Mouse (Mus musculus): ENCODE measurements around the gene Tapt1. TPM values are rescaled to one million over a fixed set of nuclear protein-coding genes. Genes with fewer than 3 reads are reported as not detected.

Gene Tapt1
- polyA plus RNA-seq, 1 experiment from 2014 or later = 35.7 TPM

DNA sequence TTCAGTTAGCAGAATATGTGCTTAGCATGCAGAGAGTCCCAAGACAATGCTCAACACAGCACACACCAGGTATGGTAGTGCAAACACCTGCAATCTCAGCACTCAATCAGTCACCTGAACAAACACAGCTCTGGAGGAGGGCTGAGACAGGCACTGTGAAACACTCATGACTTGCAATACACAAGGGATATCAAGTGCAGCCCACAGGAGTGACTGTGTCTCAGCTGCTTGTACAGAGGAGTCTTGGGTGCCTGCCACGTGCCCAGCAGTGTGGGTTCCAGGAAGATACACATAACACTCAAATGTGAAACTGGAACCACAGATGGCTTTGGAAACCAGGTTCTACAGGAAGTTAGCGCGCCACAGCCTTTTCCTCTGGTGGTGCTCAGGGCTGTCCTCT, 44.8 kb downstream of the Tapt1 start:
- no peaks in the 10 kb centered on the region for H3K4me1 ChIP-seq (replicated peaks; ENCODE audit: control insufficient read depth, insufficient read depth, low read length)
- no peak overlapping the region for H3K27ac ChIP-seq
- H3K4me3 ChIP-seq (replicated peaks; ENCODE audit: low read length) = no peak overlapping the region
- no peaks in the 10 kb centered on the region for H3K27me3 ChIP-seq (ENCODE audit: control insufficient read depth, insufficient read depth, low read length)
- WGBS = 95% methylated on average over 3 of the region's 3 CpGs
- H3K9ac ChIP-seq = no peak overlapping the region
- no peak overlapping the region for H3K4me2 ChIP-seq (replicated peaks)
- peaks cover 79% of the 10 kb centered on the region for H3K36me3 ChIP-seq (replicated peaks; ENCODE audit: control insufficient read depth, insufficient read depth)
- no peaks in the 10 kb centered on the region for H3K9me3 ChIP-seq (ENCODE audit: control insufficient read depth, low read length)
- no peak for ATAC-seq (ENCODE audit: low FRiP score)
- DNase-seq (ENCODE audit: low spot score) = no peak

DNA sequence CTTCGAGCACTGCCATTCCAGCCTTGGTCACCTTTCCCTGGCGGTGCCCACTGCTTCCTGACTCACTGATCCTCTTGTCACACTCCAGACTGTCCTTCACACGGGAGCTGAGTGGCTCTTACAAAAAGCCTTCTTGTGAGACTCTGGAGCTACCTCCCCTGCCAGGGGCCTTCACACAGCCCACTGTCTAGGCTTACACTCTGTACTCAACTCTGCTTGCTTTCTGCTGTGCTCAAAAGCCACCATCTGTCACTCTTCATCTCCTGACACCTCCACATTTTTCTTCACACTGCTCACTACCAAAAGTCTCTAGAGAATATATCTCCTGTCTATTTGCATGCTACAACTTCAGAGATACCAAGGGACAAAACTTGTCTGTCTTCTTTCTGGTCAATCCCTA, 46.0 kb downstream of the Tapt1 start:
- Histone ChIP-seq H3K27ac (no peak overlapping the region), H3K9me3 (ENCODE audit: control insufficient read depth, low read length) (no peaks in the 10 kb centered on the region), H3K4me3 (replicated peaks; ENCODE audit: low read length) (no peak overlapping the region), H3K27me3 (ENCODE audit: control insufficient read depth, insufficient read depth, low read length) (no peaks in the 10 kb centered on the region), H3K9ac (no peak overlapping the region), H3K4me2 (replicated peaks) (no peak overlapping the region), H3K36me3 (replicated peaks; ENCODE audit: control insufficient read depth, insufficient read depth) (peaks cover 81% of the 10 kb centered on the region), H3K4me1 (replicated peaks; ENCODE audit: control insufficient read depth, insufficient read depth, low read length) (no peaks in the 10 kb centered on the region)
- no peak for ATAC-seq (ENCODE audit: low FRiP score)
- WGBS = 82% methylated on average over 3 of the region's 3 CpGs
- DNase-seq (ENCODE audit: low spot score) = no peak

DNA sequence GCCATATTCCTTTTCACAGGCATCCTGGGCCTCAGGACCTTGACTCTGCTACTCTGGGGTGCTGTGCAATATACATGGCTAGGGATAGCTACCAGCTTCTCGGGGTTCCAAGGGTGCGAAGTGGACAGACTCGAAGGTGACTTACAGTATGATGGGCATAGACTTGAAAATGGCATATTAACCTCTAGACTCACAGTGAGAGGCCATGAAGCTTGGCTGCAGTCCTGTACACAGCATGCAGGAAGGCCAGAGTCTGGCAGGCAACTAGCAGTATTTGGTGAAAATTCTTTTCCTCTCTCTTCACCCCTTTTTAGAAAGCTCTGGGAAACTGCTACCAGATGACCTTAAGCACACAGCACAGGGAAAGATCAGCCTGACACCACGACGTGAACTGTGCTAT, 52.4 kb downstream of the Tapt1 start:
- H3K27me3 ChIP-seq (ENCODE audit: control insufficient read depth, insufficient read depth, low read length) = no peaks in the 10 kb centered on the region
- no peak for ATAC-seq (ENCODE audit: low FRiP score)
- no peak overlapping the region for H3K27ac ChIP-seq
- no peak overlapping the region for H3K4me3 ChIP-seq (replicated peaks; ENCODE audit: low read length)
- 92% methylated on average over 5 of the region's 5 CpGs for WGBS
- H3K36me3 ChIP-seq (replicated peaks; ENCODE audit: control insufficient read depth, insufficient read depth) = peaks cover 52% of the 10 kb centered on the region
- no peaks in the 10 kb centered on the region for H3K9me3 ChIP-seq (ENCODE audit: control insufficient read depth, low read length)
- no peak overlapping the region for H3K4me2 ChIP-seq (replicated peaks)
- H3K4me1 ChIP-seq (replicated peaks; ENCODE audit: control insufficient read depth, insufficient read depth, low read length) = no peaks in the 10 kb centered on the region
- no peak overlapping the region for H3K9ac ChIP-seq
- DNase-seq (ENCODE audit: low spot score) = no peak

DNA sequence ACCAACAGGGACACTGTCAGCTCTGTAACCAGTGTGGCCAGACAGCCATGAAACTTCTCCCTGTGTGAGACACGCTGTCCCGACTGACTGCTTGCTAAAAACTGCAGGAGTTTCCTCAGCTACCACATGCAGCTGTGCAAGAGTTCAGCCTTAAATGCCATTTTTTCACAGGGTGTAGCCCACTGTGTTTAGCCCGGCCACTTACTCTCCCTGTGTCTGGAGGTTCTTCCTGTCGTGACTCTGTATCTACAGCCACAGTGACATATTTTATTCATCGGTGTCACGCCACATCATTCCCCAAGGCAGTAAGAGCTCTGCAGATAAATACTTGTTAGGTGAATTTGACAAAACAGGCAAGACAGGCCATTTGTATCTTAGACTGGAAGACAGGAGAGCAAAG, 59.6 kb downstream of the Tapt1 start:
- no peak overlapping the region for H3K9ac ChIP-seq
- no peak overlapping the region for H3K27ac ChIP-seq
- WGBS = 79% methylated on average over 6 of the region's 6 CpGs
- H3K27me3 ChIP-seq (ENCODE audit: control insufficient read depth, insufficient read depth, low read length) = no peaks in the 10 kb centered on the region
- no peaks in the 10 kb centered on the region for H3K9me3 ChIP-seq (ENCODE audit: control insufficient read depth, low read length)
- ATAC-seq (ENCODE audit: low FRiP score) (no peak), DNase-seq (ENCODE audit: low spot score) (no peak)
- H3K4me1 ChIP-seq (replicated peaks; ENCODE audit: control insufficient read depth, insufficient read depth, low read length) = no peaks in the 10 kb centered on the region
- H3K36me3 ChIP-seq (replicated peaks; ENCODE audit: control insufficient read depth, insufficient read depth) = no peaks in the 10 kb centered on the region
- H3K4me3 ChIP-seq (replicated peaks; ENCODE audit: low read length) = no peak overlapping the region
- no peak overlapping the region for H3K4me2 ChIP-seq (replicated peaks)

DNA sequence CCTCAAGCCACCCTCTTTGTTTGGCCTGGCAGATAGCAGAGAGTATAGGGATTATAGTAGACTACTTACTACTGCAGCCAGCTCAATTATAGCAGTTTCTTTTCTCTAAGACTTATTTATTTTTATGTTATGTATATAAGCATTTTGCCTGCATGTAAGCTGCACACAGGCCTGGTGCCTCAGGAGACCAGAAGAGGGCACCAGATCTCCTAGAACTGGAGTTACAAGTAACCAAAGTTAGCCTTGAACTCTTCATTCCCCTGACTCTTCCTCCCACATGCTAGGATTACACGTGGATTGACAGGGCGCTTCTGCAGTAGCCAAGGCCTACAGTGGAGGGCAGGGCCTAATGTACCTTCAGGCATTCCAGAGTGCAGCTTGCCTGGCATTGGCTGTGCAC, 60.6 kb downstream of the Tapt1 start:
- Histone ChIP-seq H3K4me3 (replicated peaks; ENCODE audit: low read length) (no peak overlapping the region), H3K4me1 (replicated peaks; ENCODE audit: control insufficient read depth, insufficient read depth, low read length) (no peaks in the 10 kb centered on the region), H3K27ac (no peak overlapping the region), H3K36me3 (replicated peaks; ENCODE audit: control insufficient read depth, insufficient read depth) (no peaks in the 10 kb centered on the region), H3K27me3 (ENCODE audit: control insufficient read depth, insufficient read depth, low read length) (no peaks in the 10 kb centered on the region), H3K9me3 (ENCODE audit: control insufficient read depth, low read length) (no peaks in the 10 kb centered on the region), H3K9ac (no peak overlapping the region), H3K4me2 (replicated peaks) (no peak overlapping the region)
- DNase-seq (ENCODE audit: low spot score) (no peak), ATAC-seq (ENCODE audit: low FRiP score) (0 out of 2 replicates have a peak, but pooled peaks have one; percentile 2)
- 54% methylated on average over 2 of the region's 2 CpGs for WGBS

DNA sequence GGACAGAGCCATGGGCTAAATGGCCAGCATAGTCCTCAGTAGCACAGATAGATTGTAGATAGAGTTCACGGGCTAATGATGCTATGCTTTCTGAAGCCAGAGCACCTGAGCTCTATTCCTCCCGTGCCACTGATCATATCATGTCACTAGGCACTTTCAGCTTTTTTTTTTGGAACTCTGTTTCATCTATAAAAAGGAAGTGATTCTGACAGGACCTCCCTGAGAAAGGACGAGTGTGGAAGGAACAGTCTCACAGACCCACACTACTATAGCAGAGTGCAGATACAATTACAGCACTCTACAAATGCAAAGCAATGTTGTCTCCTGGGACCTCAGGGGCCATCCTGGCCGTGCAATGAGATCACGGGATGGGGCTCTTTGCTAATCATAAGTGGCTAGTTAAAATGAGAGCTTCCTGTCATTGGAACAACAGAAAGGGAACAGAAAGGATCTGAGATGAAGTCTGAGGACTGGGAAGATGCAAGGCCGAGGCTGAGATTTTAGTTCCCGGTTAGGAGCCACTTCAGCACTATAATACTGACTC, 62.1 kb downstream of the Tapt1 start:
- no peak overlapping the region for H3K9ac ChIP-seq
- H3K27me3 ChIP-seq (ENCODE audit: control insufficient read depth, insufficient read depth, low read length) = no peaks in the 10 kb centered on the region
- H3K9me3 ChIP-seq (ENCODE audit: control insufficient read depth, low read length) = no peaks in the 10 kb centered on the region
- H3K4me3 ChIP-seq (replicated peaks; ENCODE audit: low read length) = no peak overlapping the region
- no peaks in the 10 kb centered on the region for H3K36me3 ChIP-seq (replicated peaks; ENCODE audit: control insufficient read depth, insufficient read depth)
- no peak overlapping the region for H3K4me2 ChIP-seq (replicated peaks)
- H3K4me1 ChIP-seq (replicated peaks; ENCODE audit: control insufficient read depth, insufficient read depth, low read length) = no peaks in the 10 kb centered on the region
- 55% methylated on average over 7 of the region's 7 CpGs for WGBS
- no peak overlapping the region for H3K27ac ChIP-seq
- ATAC-seq (ENCODE audit: low FRiP score) = no peak
- DNase-seq (ENCODE audit: low spot score) = no peak

DNA sequence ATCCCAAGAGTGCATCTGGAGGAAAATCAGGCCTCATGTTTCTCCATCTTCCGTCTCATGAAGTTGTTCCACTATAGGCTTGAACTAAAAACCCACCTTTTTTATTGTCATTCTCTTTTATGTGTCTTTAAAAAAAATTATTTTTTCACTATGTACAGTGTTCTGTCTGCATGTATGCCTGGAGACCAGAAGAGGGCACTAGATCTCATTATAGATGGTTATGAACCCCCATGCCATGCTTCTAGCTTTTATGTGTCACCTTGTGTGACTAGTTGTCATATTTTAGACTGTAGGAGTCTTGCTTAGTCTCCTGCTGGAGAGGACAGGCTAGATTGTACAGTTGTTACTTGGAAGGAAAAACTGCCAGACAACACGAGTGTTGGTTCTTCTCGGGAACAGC, 63.1 kb downstream of the Tapt1 start:
- 97% methylated on average over 3 of the region's 3 CpGs for WGBS
- ATAC-seq (ENCODE audit: low FRiP score) (no peak), DNase-seq (ENCODE audit: low spot score) (no peak)
- Histone ChIP-seq H3K4me1 (replicated peaks; ENCODE audit: control insufficient read depth, insufficient read depth, low read length) (no peaks in the 10 kb centered on the region), H3K4me2 (replicated peaks) (no peak overlapping the region), H3K9me3 (ENCODE audit: control insufficient read depth, low read length) (no peaks in the 10 kb centered on the region), H3K4me3 (replicated peaks; ENCODE audit: low read length) (no peak overlapping the region), H3K27ac (no peak overlapping the region), H3K36me3 (replicated peaks; ENCODE audit: control insufficient read depth, insufficient read depth) (no peaks in the 10 kb centered on the region), H3K9ac (no peak overlapping the region), H3K27me3 (ENCODE audit: control insufficient read depth, insufficient read depth, low read length) (no peaks in the 10 kb centered on the region)

DNA sequence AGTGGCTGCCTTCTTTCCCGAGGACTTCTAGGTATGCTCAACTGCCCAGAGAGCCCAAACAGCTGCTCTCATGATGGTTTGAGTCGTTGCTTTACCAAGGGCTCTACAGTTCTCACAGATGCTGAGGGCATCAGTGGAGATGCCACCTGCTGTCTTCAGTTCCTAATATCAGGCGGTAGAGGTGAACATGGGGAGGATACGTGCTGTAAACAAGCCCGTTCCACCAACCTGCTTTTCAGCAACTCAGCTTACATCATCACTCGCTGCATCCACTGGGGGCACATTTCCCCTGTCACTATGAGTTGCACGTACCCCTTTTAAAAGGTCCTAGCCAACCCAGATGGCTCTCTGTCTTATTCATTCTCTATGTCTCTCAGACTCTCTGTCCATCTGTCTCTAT, 63.6 kb downstream of the Tapt1 start:
- no peaks in the 10 kb centered on the region for H3K9me3 ChIP-seq (ENCODE audit: control insufficient read depth, low read length)
- no peak overlapping the region for H3K27ac ChIP-seq
- 91% methylated on average over 7 of the region's 7 CpGs for WGBS
- H3K36me3 ChIP-seq (replicated peaks; ENCODE audit: control insufficient read depth, insufficient read depth) = no peaks in the 10 kb centered on the region
- no peak overlapping the region for H3K9ac ChIP-seq
- H3K4me3 ChIP-seq (replicated peaks; ENCODE audit: low read length) = no peak overlapping the region
- no peaks in the 10 kb centered on the region for H3K4me1 ChIP-seq (replicated peaks; ENCODE audit: control insufficient read depth, insufficient read depth, low read length)
- no peak overlapping the region for H3K4me2 ChIP-seq (replicated peaks)
- ATAC-seq (ENCODE audit: low FRiP score) = no peak
- H3K27me3 ChIP-seq (ENCODE audit: control insufficient read depth, insufficient read depth, low read length) = no peaks in the 10 kb centered on the region
- no peak for DNase-seq (ENCODE audit: low spot score)

DNA sequence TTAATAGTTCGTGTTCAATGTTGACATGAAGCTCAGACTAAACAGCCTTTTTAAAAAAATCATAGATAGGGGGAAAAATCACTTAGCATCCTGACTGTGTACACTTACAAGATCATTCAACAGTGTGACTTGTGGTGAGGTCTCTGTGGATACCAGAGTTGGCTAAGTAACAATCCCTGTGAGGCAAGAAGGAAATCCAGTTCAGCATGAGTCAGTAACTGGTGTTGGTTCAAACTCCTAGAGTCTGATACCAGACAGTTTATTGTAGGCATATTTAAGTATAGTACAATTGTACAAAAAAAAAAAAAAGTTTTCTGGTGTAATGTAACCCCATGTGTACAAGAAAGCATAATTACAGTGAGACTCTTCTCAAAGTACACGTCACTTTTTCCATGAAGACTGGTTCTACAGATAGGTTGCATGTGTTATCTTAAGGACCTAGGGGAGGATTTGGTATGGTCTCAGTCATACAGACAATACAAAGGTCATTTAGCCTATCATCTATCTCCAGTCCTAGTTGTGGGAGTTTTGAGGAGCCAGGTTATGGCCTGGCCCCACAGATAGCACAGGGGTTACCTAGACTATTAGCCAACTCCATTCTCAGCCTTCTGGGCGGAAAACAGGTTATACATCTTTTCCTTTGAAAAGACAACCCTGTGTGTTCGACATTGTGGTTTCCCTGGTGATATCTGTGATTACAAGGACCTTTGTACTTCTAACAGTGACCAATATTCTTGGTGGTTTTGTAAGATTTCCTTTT, 66.6 kb downstream of the Tapt1 start:
- no peak for ATAC-seq (ENCODE audit: low FRiP score)
- WGBS = 81% methylated on average over 4 of the region's 4 CpGs

More for the DNA sequence above, 66.6 kb downstream of the Tapt1 start:
- no peak overlapping the region for H3K27ac ChIP-seq
- no peak overlapping the region for H3K4me2 ChIP-seq (replicated peaks)
- no peak for DNase-seq (ENCODE audit: low spot score)
- H3K9me3 ChIP-seq (ENCODE audit: control insufficient read depth, low read length) = no peaks in the 10 kb centered on the region
- no peaks in the 10 kb centered on the region for H3K27me3 ChIP-seq (ENCODE audit: control insufficient read depth, insufficient read depth, low read length)
- H3K4me3 ChIP-seq (replicated peaks; ENCODE audit: low read length) = no peak overlapping the region
- H3K36me3 ChIP-seq (replicated peaks; ENCODE audit: control insufficient read depth, insufficient read depth) = no peaks in the 10 kb centered on the region
- H3K4me1 ChIP-seq (replicated peaks; ENCODE audit: control insufficient read depth, insufficient read depth, low read length) = no peaks in the 10 kb centered on the region
- H3K9ac ChIP-seq = no peak overlapping the region

Data from hindbrain, embryonic 14.5 days (tissue).